Mouse (Mus musculus): Measurements from ENCODE around the gene Prkd2. TPM values are rescaled to one million over a fixed set of nuclear protein-coding genes. Genes with fewer than 3 reads are reported as not detected.

The Prkd2 gene
- polyA plus RNA-seq, 1 experiment, result 0.66 TPM

- Histone ChIP-seq H3K27me3 (ENCODE audit: control insufficient read depth) (no peaks in the 10 kb centered on the region; the same call in 1 of the 2 replicates), H3K9me3 (ENCODE audit: control insufficient read depth, low read length) (no peaks in the 10 kb centered on the region), H3K36me3 (ENCODE audit: control insufficient read depth) (peaks cover 9% of the 10 kb centered on the region; the same call in 1 of the 2 replicates), H3K4me3 (replicated peaks) (no peak overlapping the region), H3K4me1 (ENCODE audit: control insufficient read depth) (peaks cover 8% of the 10 kb centered on the region)
- TF ChIP-seq GATA1 (IDR thresholded peaks at IDR 0.05; ENCODE audit: low read length), result no peak
- no peak for TF ChIP-seq TAL1 (IDR thresholded peaks at IDR 0.05; ENCODE audit: low read length)
Measured at GRCm38 (mm10) chr7:16869497-16869896, 26.8 kb downstream of the Prkd2 start.

DNA sequence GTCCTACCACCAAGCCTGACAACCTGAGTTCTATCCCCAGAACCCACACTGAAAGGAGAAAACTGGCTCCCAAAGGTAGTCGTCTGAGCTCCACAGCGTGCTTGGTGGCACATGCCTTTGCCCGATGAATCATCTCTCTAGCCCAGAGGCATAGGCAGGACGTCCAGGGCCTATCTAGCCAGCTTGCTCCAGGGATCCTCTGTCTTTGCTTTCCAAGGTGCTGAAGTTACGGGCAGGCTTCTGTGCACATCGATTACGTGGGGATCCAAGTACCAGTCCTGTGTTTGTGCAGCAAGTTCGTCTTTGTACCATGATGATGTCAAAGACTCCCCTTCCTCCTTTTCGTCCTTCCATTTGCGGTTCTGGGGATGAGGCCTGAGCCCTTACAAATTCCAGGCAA is 28.9 kb downstream of the Prkd2 start:
- TF ChIP-seq GATA1 (IDR thresholded peaks at IDR 0.05; ENCODE audit: low read length), result no peak
- TF ChIP-seq TAL1 (IDR thresholded peaks at IDR 0.05; ENCODE audit: low read length), result no peak
- peaks cover 25% of the 10 kb centered on the region for H3K4me1 ChIP-seq (ENCODE audit: control insufficient read depth)
- peaks cover 5% of the 10 kb centered on the region; the same call in 1 of the 2 replicates for H3K36me3 ChIP-seq (ENCODE audit: control insufficient read depth)
- H3K4me3 ChIP-seq (replicated peaks), result no peak overlapping the region
- H3K27me3 ChIP-seq (ENCODE audit: control insufficient read depth), result peaks cover 14% of the 10 kb centered on the region
- H3K9me3 ChIP-seq (ENCODE audit: control insufficient read depth, low read length), result no peaks in the 10 kb centered on the region

- peaks cover 5% of the 10 kb centered on the region; the same call in 1 of the 2 replicates for H3K36me3 ChIP-seq (ENCODE audit: control insufficient read depth)
- peaks cover 25% of the 10 kb centered on the region for H3K4me1 ChIP-seq (ENCODE audit: control insufficient read depth)
- peaks cover 21% of the 10 kb centered on the region for H3K27me3 ChIP-seq (ENCODE audit: control insufficient read depth)
- H3K9me3 ChIP-seq (ENCODE audit: control insufficient read depth, low read length), result no peaks in the 10 kb centered on the region
- H3K4me3 ChIP-seq (replicated peaks), result no peak overlapping the region
- TF ChIP-seq TAL1 (IDR thresholded peaks at IDR 0.05; ENCODE audit: low read length), result no peak
- TF ChIP-seq GATA1 (IDR thresholded peaks at IDR 0.05; ENCODE audit: low read length), result no peak
Measured at GRCm38 (mm10) chr7:16872478-16872877, 29.8 kb downstream of the Prkd2 start.

DNA sequence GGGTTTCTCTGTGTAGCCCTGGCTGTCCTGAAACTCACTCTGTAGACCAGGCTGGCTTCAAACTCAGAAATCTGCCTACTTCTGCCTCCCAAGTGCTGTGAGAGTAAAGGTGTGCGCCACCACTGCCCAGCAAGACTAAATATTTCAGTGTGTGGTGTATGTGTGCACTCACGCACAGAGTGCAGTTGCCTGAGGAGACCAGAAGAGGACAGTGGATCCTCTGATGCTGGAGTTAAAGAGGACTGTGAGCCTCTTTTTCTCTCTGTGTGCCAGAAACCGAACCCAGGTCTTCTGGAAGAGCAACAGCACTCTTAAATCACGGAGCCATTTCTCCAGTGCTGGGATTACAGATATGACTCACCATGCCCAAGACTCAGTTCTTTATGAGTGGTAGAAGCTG is 30.7 kb downstream of the Prkd2 start:
- no peak overlapping the region for H3K4me3 ChIP-seq (replicated peaks)
- TF ChIP-seq GATA1 (IDR thresholded peaks at IDR 0.05; ENCODE audit: low read length), result no peak
- no peak for TF ChIP-seq TAL1 (IDR thresholded peaks at IDR 0.05; ENCODE audit: low read length)

DNA sequence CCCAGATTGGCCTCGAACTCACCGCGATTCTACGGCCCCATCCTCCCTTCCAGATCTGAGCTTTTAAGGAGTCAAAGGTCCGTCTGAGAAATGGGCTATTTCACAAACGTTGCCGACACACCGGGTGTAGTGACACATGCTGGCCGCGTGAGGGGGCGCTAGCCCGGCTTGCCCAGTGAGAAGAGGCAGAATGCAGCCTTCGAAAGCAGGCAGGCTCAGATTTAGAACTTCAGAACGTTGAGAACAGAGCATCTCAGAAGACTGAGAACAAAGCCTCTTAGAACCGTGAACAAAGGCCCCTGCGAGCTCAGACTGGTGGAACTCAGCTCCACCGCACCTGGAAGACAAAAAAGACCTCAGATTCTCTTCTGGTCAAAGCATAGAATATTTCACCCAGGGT is 31.5 kb downstream of the Prkd2 start:
- Histone ChIP-seq H3K27me3 (ENCODE audit: control insufficient read depth) (peaks cover 21% of the 10 kb centered on the region), H3K4me1 (ENCODE audit: control insufficient read depth) (peaks cover 25% of the 10 kb centered on the region), H3K4me3 (replicated peaks) (peak overlapping the region; percentile 62), H3K9me3 (ENCODE audit: control insufficient read depth, low read length) (no peaks in the 10 kb centered on the region), H3K36me3 (ENCODE audit: control insufficient read depth) (peaks cover 5% of the 10 kb centered on the region; the same call in 1 of the 2 replicates)
- TF ChIP-seq GATA1 (IDR thresholded peaks at IDR 0.05; ENCODE audit: low read length) (no peak), TAL1 (IDR thresholded peaks at IDR 0.05; ENCODE audit: low read length) (no peak)

More for the DNA sequence above, 30.7 kb downstream of the Prkd2 start:
- Histone ChIP-seq H3K4me1 (ENCODE audit: control insufficient read depth) (peaks cover 25% of the 10 kb centered on the region), H3K36me3 (ENCODE audit: control insufficient read depth) (peaks cover 5% of the 10 kb centered on the region; the same call in 1 of the 2 replicates), H3K9me3 (ENCODE audit: control insufficient read depth, low read length) (no peaks in the 10 kb centered on the region), H3K27me3 (ENCODE audit: control insufficient read depth) (peaks cover 21% of the 10 kb centered on the region)

DNA sequence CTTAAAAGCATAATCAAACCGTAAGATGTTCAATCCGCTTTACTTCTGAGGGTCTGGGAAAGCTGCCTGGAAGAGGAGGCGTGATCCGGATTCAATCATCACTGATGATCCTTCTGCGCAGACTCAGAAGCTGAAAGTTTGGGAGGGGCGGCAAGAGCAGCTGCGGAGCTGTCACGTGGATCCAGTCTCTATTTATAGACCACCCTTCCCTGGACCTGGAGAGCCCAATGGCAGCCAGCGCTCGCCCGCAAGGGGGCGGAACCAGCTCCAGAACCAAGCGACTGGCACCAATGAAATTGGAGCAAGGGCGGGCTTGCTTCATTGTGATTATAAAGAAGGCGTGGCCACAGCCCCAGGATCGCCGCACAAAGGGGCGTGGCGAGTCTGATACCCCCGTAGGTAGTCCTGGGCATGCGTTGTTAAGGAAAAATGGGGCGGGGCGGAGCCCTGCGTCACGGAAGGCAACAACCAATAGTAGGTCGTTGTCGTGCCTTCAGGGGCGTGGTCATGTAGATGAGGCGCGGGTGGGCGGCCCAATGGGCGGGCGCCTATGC is 32.1 kb downstream of the Prkd2 start:
- H3K36me3 ChIP-seq (ENCODE audit: control insufficient read depth), result no peaks in the 10 kb centered on the region; the same call in 1 of the 2 replicates
- H3K4me1 ChIP-seq (ENCODE audit: control insufficient read depth), result peaks cover 25% of the 10 kb centered on the region
- no peaks in the 10 kb centered on the region for H3K9me3 ChIP-seq (ENCODE audit: control insufficient read depth, low read length)
- TF ChIP-seq GATA1 (IDR thresholded peaks at IDR 0.05; ENCODE audit: low read length), result no peak
- TF ChIP-seq TAL1 (IDR thresholded peaks at IDR 0.05; ENCODE audit: low read length), result no peak
- peak overlapping the region; percentile 62 for H3K4me3 ChIP-seq (replicated peaks)
- peaks cover 21% of the 10 kb centered on the region for H3K27me3 ChIP-seq (ENCODE audit: control insufficient read depth)

GRCm38 (mm10) chr7:16875310-16875325 is 32.4 kb downstream of the Prkd2 start, which contains the start of gene Dact3:
Dact3 (plus strand) TSS chr7:16875317.
- H3K27me3 ChIP-seq (ENCODE audit: control insufficient read depth), result peaks cover 22% of the 10 kb centered on the region
- H3K4me1 ChIP-seq (ENCODE audit: control insufficient read depth), result peaks cover 25% of the 10 kb centered on the region
- no peaks in the 10 kb centered on the region for H3K9me3 ChIP-seq (ENCODE audit: control insufficient read depth, low read length)
- H3K4me3 ChIP-seq (replicated peaks), result peak within 1 kb of the TSS; percentile 62
- H3K36me3 ChIP-seq (ENCODE audit: control insufficient read depth), result no peaks in the 10 kb centered on the region
- TF ChIP-seq GATA1 (IDR thresholded peaks at IDR 0.05; ENCODE audit: low read length) (no peak), TAL1 (IDR thresholded peaks at IDR 0.05; ENCODE audit: low read length) (no peak)

DNA sequence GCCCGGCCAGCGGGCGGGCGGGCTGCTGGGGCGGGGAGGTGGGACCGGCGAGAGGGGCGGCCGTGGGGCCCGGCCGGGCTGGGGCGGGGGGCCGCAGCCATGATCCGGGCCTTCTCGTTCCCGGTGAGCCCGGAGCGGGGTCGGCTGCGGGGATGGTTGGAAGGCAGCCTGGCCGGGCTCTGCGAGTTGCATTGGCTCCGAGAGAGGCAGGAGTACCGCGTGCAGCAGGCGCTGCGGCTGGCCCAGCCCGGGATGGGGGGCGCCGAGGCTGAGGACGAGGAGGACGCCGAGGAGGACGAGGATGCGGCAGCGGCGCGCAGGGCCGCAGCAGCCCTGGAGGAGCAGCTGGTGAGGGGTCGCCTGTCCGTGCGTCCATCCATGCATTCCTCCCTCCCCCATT is 32.6 kb downstream of the Prkd2 start:
- no peak for TF ChIP-seq GATA1 (IDR thresholded peaks at IDR 0.05; ENCODE audit: low read length)
- TF ChIP-seq TAL1 (IDR thresholded peaks at IDR 0.05; ENCODE audit: low read length), result no peak
- Histone ChIP-seq H3K9me3 (ENCODE audit: control insufficient read depth, low read length) (no peaks in the 10 kb centered on the region), H3K4me1 (ENCODE audit: control insufficient read depth) (peaks cover 25% of the 10 kb centered on the region), H3K27me3 (ENCODE audit: control insufficient read depth) (peaks cover 24% of the 10 kb centered on the region), H3K36me3 (ENCODE audit: control insufficient read depth) (no peaks in the 10 kb centered on the region), H3K4me3 (replicated peaks) (peak overlapping the region; percentile 62)

DNA sequence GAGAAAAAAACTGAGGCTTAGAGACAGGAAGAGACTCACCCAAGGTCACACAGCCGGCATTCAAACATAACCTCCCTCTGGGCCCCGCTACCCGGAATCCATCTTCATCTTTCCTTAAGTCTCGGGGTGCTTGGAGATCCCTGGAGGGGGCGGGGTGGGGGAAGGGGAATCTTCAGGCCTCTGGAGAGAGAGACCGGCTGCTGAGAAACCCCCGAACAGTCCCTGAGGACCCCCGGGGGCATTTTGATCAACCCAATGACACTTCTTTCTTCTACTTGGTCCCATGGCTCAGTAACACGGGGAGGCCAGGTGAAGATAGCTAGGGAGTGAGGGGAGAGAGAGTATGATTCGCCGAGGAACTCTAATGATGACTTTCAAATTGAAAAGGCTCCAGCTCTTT is 33.3 kb downstream of the Prkd2 start:
- Histone ChIP-seq H3K36me3 (ENCODE audit: control insufficient read depth) (no peaks in the 10 kb centered on the region), H3K9me3 (ENCODE audit: control insufficient read depth, low read length) (no peaks in the 10 kb centered on the region), H3K4me3 (replicated peaks) (no peak overlapping the region), H3K27me3 (ENCODE audit: control insufficient read depth) (peaks cover 30% of the 10 kb centered on the region), H3K4me1 (ENCODE audit: control insufficient read depth) (peaks cover 25% of the 10 kb centered on the region)
- TF ChIP-seq TAL1 (IDR thresholded peaks at IDR 0.05; ENCODE audit: low read length) (no peak), GATA1 (IDR thresholded peaks at IDR 0.05; ENCODE audit: low read length) (no peak)

DNA sequence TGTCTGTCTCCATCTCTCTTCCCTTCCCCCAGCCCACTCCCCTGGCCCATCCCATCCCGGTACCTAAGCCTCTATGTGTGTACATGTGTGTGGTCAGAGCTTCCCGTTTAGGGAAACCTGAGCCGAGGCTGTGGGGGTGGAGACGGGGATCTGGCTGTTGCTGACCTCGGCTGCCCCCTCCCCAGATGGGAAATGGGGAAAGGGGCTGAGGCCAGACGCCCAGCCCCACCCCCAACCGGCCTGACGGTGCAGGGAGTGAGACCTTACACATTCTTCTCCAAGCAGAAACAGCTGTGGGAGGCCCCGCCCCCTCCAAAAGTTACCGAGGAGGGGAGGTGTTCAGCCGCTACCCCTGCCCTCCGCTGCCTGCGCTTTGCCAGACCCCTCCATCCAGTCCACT is 33.9 kb downstream of the Prkd2 start:
- H3K9me3 ChIP-seq (ENCODE audit: control insufficient read depth, low read length), result no peaks in the 10 kb centered on the region
- peaks cover 35% of the 10 kb centered on the region for H3K27me3 ChIP-seq (ENCODE audit: control insufficient read depth)
- H3K4me3 ChIP-seq (replicated peaks), result no peak overlapping the region
- peaks cover 25% of the 10 kb centered on the region for H3K4me1 ChIP-seq (ENCODE audit: control insufficient read depth)
- TF ChIP-seq GATA1 (IDR thresholded peaks at IDR 0.05; ENCODE audit: low read length) (no peak), TAL1 (IDR thresholded peaks at IDR 0.05; ENCODE audit: low read length) (no peak)
- no peaks in the 10 kb centered on the region for H3K36me3 ChIP-seq (ENCODE audit: control insufficient read depth)

Measured in erythroblast, embryonic 14.5 days (primary cell).